Mouse (Mus musculus): Measurements from ENCODE around the gene Fstl4. TPM values are rescaled to one million over a fixed set of nuclear protein-coding genes. Genes with fewer than 3 reads are reported as not detected.

Fstl4 gene
- polyA plus RNA-seq, 1 experiment from 2014 or later = 2.6 TPM

- H3K36me3 ChIP-seq = no peaks in the 10 kb centered on the region
- H3K9me3 ChIP-seq = no peaks in the 10 kb centered on the region
- H3K4me1 ChIP-seq (replicated peaks) = peaks cover 23% of the 10 kb centered on the region
- H3K4me3 ChIP-seq = no peak overlapping the region
- H3K27ac ChIP-seq = no peak overlapping the region
- DNase-seq (ENCODE audit: low spot score) = no peak
- 77% methylated on average over 7 of the region's 7 CpGs for WGBS
- peaks cover 76% of the 10 kb centered on the region for H3K27me3 ChIP-seq (ENCODE audit: insufficient read depth, poor library complexity, severe bottlenecking)
Measured at GRCm38 (mm10) chr11:52747206-52747605, 17.2 kb upstream of the Fstl4 start.

- Histone ChIP-seq H3K4me3 (no peak overlapping the region), H3K27ac (0 out of 2 replicates have a peak overlapping the region, but pooled peaks have one; percentile 9), H3K9me3 (no peaks in the 10 kb centered on the region), H3K36me3 (no peaks in the 10 kb centered on the region), H3K27me3 (ENCODE audit: insufficient read depth, poor library complexity, severe bottlenecking) (peaks cover 79% of the 10 kb centered on the region), H3K4me1 (replicated peaks) (peaks cover 26% of the 10 kb centered on the region)
- 8% methylated on average over 6 of the region's 6 CpGs for WGBS
- DNase-seq (ENCODE audit: low spot score) = peak; percentile 66
Measured at GRCm38 (mm10) chr11:52747766-52748456, 16.5 kb upstream of the Fstl4 start.

- Histone ChIP-seq H3K4me3 (no peak overlapping the region), H3K9me3 (no peaks in the 10 kb centered on the region), H3K27ac (no peak overlapping the region), H3K36me3 (no peaks in the 10 kb centered on the region), H3K27me3 (ENCODE audit: insufficient read depth, poor library complexity, severe bottlenecking) (peaks cover 72% of the 10 kb centered on the region), H3K4me1 (replicated peaks) (peaks cover 31% of the 10 kb centered on the region)
- 83% methylated on average over 6 of the region's 6 CpGs for WGBS
- no peak for DNase-seq (ENCODE audit: low spot score)
Measured at GRCm38 (mm10) chr11:52749988-52750387, 14.4 kb upstream of the Fstl4 start.

GRCm38 (mm10) chr11:52752524-52752923, 11.9 kb upstream of the Fstl4 start:
- WGBS = 88% methylated on average over 12 of the region's 12 CpGs
- no peak overlapping the region for H3K27ac ChIP-seq
- DNase-seq (ENCODE audit: low spot score) = no peak
- no peaks in the 10 kb centered on the region for H3K9me3 ChIP-seq
- no peaks in the 10 kb centered on the region for H3K36me3 ChIP-seq
- H3K4me1 ChIP-seq (replicated peaks) = peaks cover 26% of the 10 kb centered on the region
- H3K4me3 ChIP-seq = no peak overlapping the region
- H3K27me3 ChIP-seq (ENCODE audit: insufficient read depth, poor library complexity, severe bottlenecking) = peaks cover 56% of the 10 kb centered on the region

GRCm38 (mm10) chr11:52753261-52753660, 11.2 kb upstream of the Fstl4 start:
- Histone ChIP-seq H3K9me3 (no peaks in the 10 kb centered on the region), H3K4me1 (replicated peaks) (peaks cover 18% of the 10 kb centered on the region), H3K27ac (no peak overlapping the region), H3K36me3 (no peaks in the 10 kb centered on the region), H3K27me3 (ENCODE audit: insufficient read depth, poor library complexity, severe bottlenecking) (peaks cover 54% of the 10 kb centered on the region), H3K4me3 (no peak overlapping the region)
- peak; percentile 13 for DNase-seq (ENCODE audit: low spot score)
- 28% methylated on average over 4 of the region's 4 CpGs for WGBS

GRCm38 (mm10) chr11:52761800-52762199, 2.6 kb upstream of the Fstl4 start:
- peaks cover 64% of the 10 kb centered on the region for H3K27me3 ChIP-seq (ENCODE audit: insufficient read depth, poor library complexity, severe bottlenecking)
- no peak overlapping the region for H3K27ac ChIP-seq
- H3K4me1 ChIP-seq (replicated peaks) = peaks cover 19% of the 10 kb centered on the region
- DNase-seq (ENCODE audit: low spot score) = no peak
- 93% methylated on average over 1 of the region's 1 CpGs for WGBS
- no peaks in the 10 kb centered on the region for H3K36me3 ChIP-seq
- no peaks in the 10 kb centered on the region for H3K9me3 ChIP-seq
- H3K4me3 ChIP-seq = no peak overlapping the region

- Histone ChIP-seq H3K27ac (peak overlapping the region; percentile 70), H3K9me3 (no peaks in the 10 kb centered on the region), H3K27me3 (ENCODE audit: insufficient read depth, poor library complexity, severe bottlenecking) (peaks cover 73% of the 10 kb centered on the region), H3K36me3 (no peaks in the 10 kb centered on the region), H3K4me1 (replicated peaks) (peaks cover 19% of the 10 kb centered on the region), H3K4me3 (peak overlapping the region; percentile 64)
- DNase-seq (ENCODE audit: low spot score) = peak; percentile 41
- WGBS = 1% methylated on average over 53 of the region's 53 CpGs
Measured at GRCm38 (mm10) chr11:52764894-52765677, 652 bp downstream of the Fstl4 start.

- Histone ChIP-seq H3K36me3 (no peaks in the 10 kb centered on the region), H3K27ac (no peak overlapping the region), H3K4me1 (replicated peaks) (peaks cover 19% of the 10 kb centered on the region), H3K27me3 (ENCODE audit: insufficient read depth, poor library complexity, severe bottlenecking) (peaks cover 68% of the 10 kb centered on the region), H3K9me3 (no peaks in the 10 kb centered on the region), H3K4me3 (peak overlapping the region; percentile 64)
- peak; percentile 65 for DNase-seq (ENCODE audit: low spot score)
- 2% methylated on average over 21 of the region's 21 CpGs for WGBS
Measured at GRCm38 (mm10) chr11:52765678-52766254, 1.3 kb downstream of the Fstl4 start.

GRCm38 (mm10) chr11:52767921-52768320, 3.5 kb downstream of the Fstl4 start:
- no peak for DNase-seq (ENCODE audit: low spot score)
- peaks cover 19% of the 10 kb centered on the region for H3K4me1 ChIP-seq (replicated peaks)
- H3K9me3 ChIP-seq = no peaks in the 10 kb centered on the region
- no peaks in the 10 kb centered on the region for H3K36me3 ChIP-seq
- H3K27me3 ChIP-seq (ENCODE audit: insufficient read depth, poor library complexity, severe bottlenecking) = peaks cover 56% of the 10 kb centered on the region
- no peak overlapping the region for H3K27ac ChIP-seq
- WGBS = 77% methylated on average over 3 of the region's 3 CpGs
- H3K4me3 ChIP-seq = no peak overlapping the region

GRCm38 (mm10) chr11:52773073-52773472, 8.6 kb downstream of the Fstl4 start:
- DNase-seq (ENCODE audit: low spot score) = no peak
- peaks cover 6% of the 10 kb centered on the region; the same call in 1 of the 2 replicates for H3K4me1 ChIP-seq (replicated peaks)

GRCm38 (mm10) chr11:52775291-52775690, 10.9 kb downstream of the Fstl4 start:
- 84% methylated on average over 3 of the region's 3 CpGs for WGBS
- H3K4me3 ChIP-seq = no peak overlapping the region
- no peak overlapping the region for H3K27ac ChIP-seq
- H3K27me3 ChIP-seq (ENCODE audit: insufficient read depth, poor library complexity, severe bottlenecking) = no peaks in the 10 kb centered on the region
- peaks cover 11% of the 10 kb centered on the region for H3K4me1 ChIP-seq (replicated peaks)
- DNase-seq (ENCODE audit: low spot score) = no peak
- H3K36me3 ChIP-seq = no peaks in the 10 kb centered on the region
- H3K9me3 ChIP-seq = no peaks in the 10 kb centered on the region

More at GRCm38 (mm10) chr11:52773073-52773472, 8.6 kb downstream of the Fstl4 start:
- no peak overlapping the region for H3K27ac ChIP-seq
- 79% methylated on average over 3 of the region's 3 CpGs for WGBS
- H3K9me3 ChIP-seq = no peaks in the 10 kb centered on the region
- H3K36me3 ChIP-seq = no peaks in the 10 kb centered on the region
- no peak overlapping the region for H3K4me3 ChIP-seq
- peaks cover 6% of the 10 kb centered on the region; the same call in 1 of the 2 replicates for H3K27me3 ChIP-seq (ENCODE audit: insufficient read depth, poor library complexity, severe bottlenecking)

GRCm38 (mm10) chr11:52782426-52782825, 18.0 kb downstream of the Fstl4 start:
- H3K4me1 ChIP-seq (replicated peaks) = peaks cover 16% of the 10 kb centered on the region
- H3K36me3 ChIP-seq = no peaks in the 10 kb centered on the region
- 86% methylated on average over 5 of the region's 5 CpGs for WGBS
- DNase-seq (ENCODE audit: low spot score) = no peak
- H3K27ac ChIP-seq = no peak overlapping the region
- no peaks in the 10 kb centered on the region for H3K27me3 ChIP-seq (ENCODE audit: insufficient read depth, poor library complexity, severe bottlenecking)
- H3K9me3 ChIP-seq = no peaks in the 10 kb centered on the region
- H3K4me3 ChIP-seq = no peak overlapping the region

- Histone ChIP-seq H3K27me3 (ENCODE audit: insufficient read depth, poor library complexity, severe bottlenecking) (no peaks in the 10 kb centered on the region), H3K4me1 (replicated peaks) (no peaks in the 10 kb centered on the region), H3K36me3 (no peaks in the 10 kb centered on the region), H3K9me3 (no peaks in the 10 kb centered on the region), H3K27ac (no peak overlapping the region), H3K4me3 (no peak overlapping the region)
- no peak for DNase-seq (ENCODE audit: low spot score)
- WGBS = 77% methylated on average over 5 of the region's 5 CpGs
Measured at GRCm38 (mm10) chr11:52794331-52794730, 29.9 kb downstream of the Fstl4 start.
